8 mouse cellular contexts compared by ENCODE assay signal in the genomic region with DNA sequence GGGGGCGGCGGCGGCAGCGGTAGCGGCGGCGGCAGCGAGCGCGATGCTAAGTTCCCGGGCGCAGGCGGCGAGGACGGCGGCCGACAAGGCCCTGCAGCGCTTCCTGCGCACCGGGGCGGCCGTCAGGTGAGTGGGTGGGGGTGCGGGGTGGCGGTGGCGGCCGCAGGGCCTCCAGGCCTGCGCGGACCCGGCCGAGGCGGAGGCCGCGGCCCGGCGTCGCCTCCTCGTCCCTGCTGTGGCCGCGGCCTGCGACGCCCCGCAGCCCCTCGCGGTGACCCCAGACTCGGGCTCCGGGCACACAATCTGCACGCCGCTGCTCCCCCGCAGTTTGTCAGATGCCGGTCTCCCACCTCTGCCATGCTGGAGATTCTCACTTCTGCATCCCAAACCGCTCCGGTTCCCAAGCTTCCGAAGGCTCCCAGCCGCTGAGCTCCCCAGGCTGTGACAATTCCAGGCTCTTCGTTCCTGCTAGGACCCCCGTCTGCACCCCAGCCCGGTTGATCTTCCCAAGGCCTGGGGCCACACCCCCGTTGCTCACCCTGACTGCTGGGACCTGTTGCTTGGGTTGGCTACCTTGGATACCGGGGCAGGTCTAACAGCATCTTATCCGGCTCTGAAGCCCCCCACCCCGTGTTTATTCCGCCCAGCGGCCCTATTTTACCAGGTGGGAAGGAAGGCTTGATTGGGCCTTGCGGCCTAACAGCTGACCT. TPM values are rescaled to one million over a fixed set of nuclear protein-coding genes. Genes with fewer than 3 reads are reported as not detected.
A peak's percentile ranks its signal among the peaks of the same experiment; 100 is the strongest.
DNase-seq lines count a peak whose midpoint lies in the region; ATAC-seq and TF ChIP-seq lines count a peak whose summit lies in the region.

No protein-coding gene starts in this region.

- no peak for DNase-seq in thymus, adult 2 months
- no peak for DNase-seq in thymus, postnatal 25 days
- DNase-seq in right cerebral cortex, postnatal 25 days = no peak
- no peak for DNase-seq in left cerebral cortex, postnatal 25 days (ENCODE audit: low spot score in 2 of 2)

- peak overlapping the region; percentile 92 for H3K9ac ChIP-seq in hindbrain, embryonic 13.5 days
- H3K9ac ChIP-seq in midbrain, embryonic 13.5 days (replicated peaks) = peak overlapping the region; percentile 95

- peak overlapping the region; percentile 71 for H3K4me3 ChIP-seq in erythroblast, embryonic 14.5 days (replicated peaks)
- H3K4me3 ChIP-seq in thymus, adult 2 months (ENCODE audit: control insufficient read depth, insufficient read depth, low read length) = peak overlapping the region; percentile 57
- peak overlapping the region; percentile 77 for H3K4me3 ChIP-seq in hindbrain, embryonic 13.5 days
- peak overlapping the region; percentile 97 for H3K4me3 ChIP-seq in midbrain, embryonic 13.5 days (replicated peaks)

- no peaks in the 10 kb centered on the region for H3K9me3 ChIP-seq in erythroblast, embryonic 14.5 days (ENCODE audit: control insufficient read depth, low read length)
- H3K9me3 ChIP-seq in hindbrain, embryonic 13.5 days = no peaks in the 10 kb centered on the region
- no peaks in the 10 kb centered on the region for H3K9me3 ChIP-seq in midbrain, embryonic 13.5 days

- peaks cover 19% of the 10 kb centered on the region for H3K27me3 ChIP-seq in erythroblast, embryonic 14.5 days (ENCODE audit: control insufficient read depth)
- no peaks in the 10 kb centered on the region for H3K27me3 ChIP-seq in thymus, adult 2 months (ENCODE audit: control insufficient read depth, insufficient read depth, low read length)
- H3K27me3 ChIP-seq in hindbrain, embryonic 13.5 days = 0 out of 2 replicates have a peak, but pooled peaks cover 3% of the 10 kb centered on the region
- no peaks in the 10 kb centered on the region for H3K27me3 ChIP-seq in midbrain, embryonic 13.5 days

- 6% methylated on average over 60 of the region's 64 CpGs for WGBS in thymus, adult 2 months
- 5% methylated on average over 36 of the region's 64 CpGs for WGBS in hindbrain, embryonic 13.5 days
- 3% methylated on average over 57 of the region's 64 CpGs for WGBS in midbrain, embryonic 13.5 days

- peaks cover 17% of the 10 kb centered on the region for H3K4me1 ChIP-seq in erythroblast, embryonic 14.5 days (ENCODE audit: control insufficient read depth)
- peaks cover 10% of the 10 kb centered on the region for H3K4me1 ChIP-seq in thymus, adult 2 months (replicated peaks; ENCODE audit: control insufficient read depth, insufficient read depth, low read length)
- H3K4me1 ChIP-seq in hindbrain, embryonic 13.5 days (replicated peaks) = peaks cover 17% of the 10 kb centered on the region
- peaks cover 20% of the 10 kb centered on the region for H3K4me1 ChIP-seq in midbrain, embryonic 13.5 days (replicated peaks)

- ATAC-seq in erythroblast, adult 5-6 weeks (replicated peaks; ENCODE audit: low FRiP score, poor library complexity, severe bottlenecking) = no peak
- ATAC-seq in hindbrain, embryonic 13.5 days (ENCODE audit: low FRiP score) = peak; percentile 73
- ATAC-seq in midbrain, embryonic 13.5 days = peak; percentile 75

- H3K36me3 ChIP-seq in erythroblast, embryonic 14.5 days (ENCODE audit: control insufficient read depth) = peaks cover 15% of the 10 kb centered on the region
- no peaks in the 10 kb centered on the region for H3K36me3 ChIP-seq in thymus, adult 2 months (ENCODE audit: control insufficient read depth, insufficient read depth, low read length)
- peaks cover 33% of the 10 kb centered on the region for H3K36me3 ChIP-seq in hindbrain, embryonic 13.5 days
- H3K36me3 ChIP-seq in midbrain, embryonic 13.5 days = peaks cover 30% of the 10 kb centered on the region

- H3K27ac ChIP-seq in thymus, adult 2 months (ENCODE audit: control insufficient read depth, insufficient read depth, low read length) = no peak overlapping the region
- H3K27ac ChIP-seq in hindbrain, embryonic 13.5 days = peak overlapping the region; percentile 86
- peak overlapping the region; percentile 74 for H3K27ac ChIP-seq in midbrain, embryonic 13.5 days

- no peak for TF ChIP-seq CTCF in thymus, adult 2 months (IDR thresholded peaks at IDR 0.05; ENCODE audit: borderline replicate concordance, control insufficient read depth, extremely low read depth, insufficient read depth, low read length, poor library complexity)

- TF ChIP-seq POLR2A in thymus, adult 2 months (IDR thresholded peaks at IDR 0.05; ENCODE audit: control insufficient read depth, extremely low read depth, insufficient read depth, low read length, poor library complexity) = no peak

- intact Hi-C loops in left cerebral cortex, postnatal 25 days (cut with DNase I) = loop anchor here (5.0 kb wide), 1 partner anchor 48 kb away; no protein-coding TSS in a partner anchor

- peak overlapping the region; percentile 99 for H3K4me2 ChIP-seq in hindbrain, embryonic 13.5 days
- H3K4me2 ChIP-seq in midbrain, embryonic 13.5 days (replicated peaks) = peak overlapping the region; percentile 99

RNA-seq across cellular contexts. Expression of a gene that starts 9.2 kb away (rescaled TPM):
- polyA plus RNA-seq in erythroblast, embryonic 14.5 days (2012) = 0.04 TPM in 1 of 2 replicates, not detected in the other
- not detected in 2 replicates for total RNA-seq in erythroblast, adult 5-6 weeks (2015; ENCODE audit: low replicate concordance)
- not detected in 2 replicates for total RNA-seq in erythroblast, adult 5-6 weeks (2017; ENCODE audit: low replicate concordance)
- polyA plus RNA-seq in thymus, adult 2 months (2012; rRNA removed) = 0.05 TPM in 1 of 2 replicates, not detected in the other
- polyA plus RNA-seq in hindbrain, embryonic 13.5 days (2015; fragmentation: Nextera tagmentation; extraction: Ambion mirVana) = 83.2 and 88.7 TPM in 2 replicates
- polyA plus RNA-seq in midbrain, embryonic 13.5 days (2015; fragmentation: Nextera tagmentation; extraction: Ambion mirVana) = 79.3 and 82.7 TPM in 2 replicates
- 100 to 1,000 TPM; 187 to 192 TPM for total RNA-seq in left cerebral cortex, postnatal 25 days (2021)

RNA-seq across cellular contexts. Expression of a gene that starts 27.5 kb away (rescaled TPM):
- polyA plus RNA-seq in erythroblast, embryonic 14.5 days (2012) = 0.91 and 1.8 TPM in 2 replicates
- total RNA-seq in erythroblast, adult 5-6 weeks (2015; ENCODE audit: low replicate concordance) = not detected in 2 replicates
- 2.5 TPM in 1 of 2 replicates, not detected in the other for total RNA-seq in erythroblast, adult 5-6 weeks (2017; ENCODE audit: low replicate concordance)
- 10.5 and 14.5 TPM in 2 replicates for polyA plus RNA-seq in thymus, adult 2 months (2012; rRNA removed)
- 5.4 and 6.3 TPM in 2 replicates for polyA plus RNA-seq in hindbrain, embryonic 13.5 days (2015; fragmentation: Nextera tagmentation; extraction: Ambion mirVana)
- 5.8 and 6.0 TPM in 2 replicates for polyA plus RNA-seq in midbrain, embryonic 13.5 days (2015; fragmentation: Nextera tagmentation; extraction: Ambion mirVana)
- total RNA-seq in left cerebral cortex, postnatal 25 days (2021) = 1 to 10 TPM; 5.2 to 5.4 TPM

RNA-seq across cellular contexts. Expression of a gene that starts 29.6 kb away (rescaled TPM):
- 2.7 and 3.7 TPM in 2 replicates for polyA plus RNA-seq in erythroblast, embryonic 14.5 days (2012)
- 1.9 and 2.1 TPM in 2 replicates for total RNA-seq in erythroblast, adult 5-6 weeks (2015; ENCODE audit: low replicate concordance)
- total RNA-seq in erythroblast, adult 5-6 weeks (2017; ENCODE audit: low replicate concordance) = 0.68 and 4.7 TPM in 2 replicates
- 21.7 and 28.9 TPM in 2 replicates for polyA plus RNA-seq in thymus, adult 2 months (2012; rRNA removed)
- 10.4 and 11.1 TPM in 2 replicates for polyA plus RNA-seq in hindbrain, embryonic 13.5 days (2015; fragmentation: Nextera tagmentation; extraction: Ambion mirVana)
- polyA plus RNA-seq in midbrain, embryonic 13.5 days (2015; fragmentation: Nextera tagmentation; extraction: Ambion mirVana) = 14.8 and 17.4 TPM in 2 replicates
- 1 to 10 TPM; 3.4 to 4.9 TPM for total RNA-seq in left cerebral cortex, postnatal 25 days (2021)

RNA-seq across cellular contexts. Expression of a gene that starts 35.3 kb away (rescaled TPM):
- 0.05 and 0.10 TPM in 2 replicates for polyA plus RNA-seq in erythroblast, embryonic 14.5 days (2012)
- 0.84 and 6.3 TPM in 2 replicates for total RNA-seq in erythroblast, adult 5-6 weeks (2015; ENCODE audit: low replicate concordance)
- 0.60 and 1.4 TPM in 2 replicates for total RNA-seq in erythroblast, adult 5-6 weeks (2017; ENCODE audit: low replicate concordance)
- 25.2 and 26.8 TPM in 2 replicates for polyA plus RNA-seq in thymus, adult 2 months (2012; rRNA removed)
- polyA plus RNA-seq in hindbrain, embryonic 13.5 days (2015; fragmentation: Nextera tagmentation; extraction: Ambion mirVana) = 16.2 and 16.8 TPM in 2 replicates
- 16.7 and 19.0 TPM in 2 replicates for polyA plus RNA-seq in midbrain, embryonic 13.5 days (2015; fragmentation: Nextera tagmentation; extraction: Ambion mirVana)
- total RNA-seq in left cerebral cortex, postnatal 25 days (2021) = 10 to 100 TPM; 35.9 to 38.0 TPM

RNA-seq across cellular contexts. Expression of a gene that starts 45.8 kb away (rescaled TPM):
- under 0.01 and 0.01 TPM in 2 replicates for polyA plus RNA-seq in erythroblast, embryonic 14.5 days (2012)
- 0.21 TPM in 1 of 2 replicates, not detected in the other for total RNA-seq in erythroblast, adult 5-6 weeks (2015; ENCODE audit: low replicate concordance)
- 0.14 TPM in 1 of 2 replicates, not detected in the other for total RNA-seq in erythroblast, adult 5-6 weeks (2017; ENCODE audit: low replicate concordance)
- polyA plus RNA-seq in thymus, adult 2 months (2012; rRNA removed) = 20.1 and 24.4 TPM in 2 replicates
- polyA plus RNA-seq in hindbrain, embryonic 13.5 days (2015; fragmentation: Nextera tagmentation; extraction: Ambion mirVana) = 1.9 and 3.2 TPM in 2 replicates
- polyA plus RNA-seq in midbrain, embryonic 13.5 days (2015; fragmentation: Nextera tagmentation; extraction: Ambion mirVana) = 2.4 and 2.9 TPM in 2 replicates
- 1 to 10 TPM; 4.0 to 4.7 TPM for total RNA-seq in left cerebral cortex, postnatal 25 days (2021)

Comparison
In these comparisons a context has a peak if more than half of its experiments do, and no peak if none do; other contexts are left out.
1. RNA of a gene that starts 9.2 kb away (polyA plus RNA-seq): 83.2 to 88.7 TPM in hindbrain, embryonic 13.5 days and 79.3 to 82.7 TPM in midbrain, embryonic 13.5 days; 0.05 TPM in thymus, adult 2 months and 0.04 TPM in erythroblast, embryonic 14.5 days; every median in the first group is over 10 times any median in the second.
2. Peak in every context shown above with its lines, with median percentiles within 50 percentile points of each other: H3K4me3 ChIP-seq.